Mouse (Mus musculus) intestine, postnatal 0 days (tissue): ENCODE data around the gene Trim39. TPM values are rescaled to one million over a fixed set of nuclear protein-coding genes. Genes with fewer than 3 reads are reported as not detected.

ENCODE experiments used
- ATAC-seq: fragments of 200-750 bp; cut with Nextera tagmentation; 2 replicates; pipeline ENCODE4 v1.8.0; 2017; ENCODE audit warnings: mild to moderate bottlenecking, moderate TSS enrichment, moderate library complexity
- H3K27ac ChIP-seq: fragments of 300-500 bp; sonication (generic); 2 replicates; pipeline ENCODE4 v1.5.1; 2014; ENCODE audit warnings: mild to moderate bottlenecking, low read depth, low read length, moderate library complexity
- H3K27me3 ChIP-seq: fragments of 300-500 bp; sonication (generic); replicated peaks from 2 replicates; pipeline ENCODE4 v1.6.1; 2014; ENCODE audit warnings: low read length, mixed read lengths; ENCODE audit not compliant: control insufficient read depth, insufficient read depth
- H3K36me3 ChIP-seq: fragments of 300-500 bp; sonication (generic); 2 replicates; pipeline ENCODE4 v1.6.1; 2014; ENCODE audit warnings: mild to moderate bottlenecking, moderate library complexity; ENCODE audit not compliant: control insufficient read depth, insufficient read depth
- H3K4me1 ChIP-seq: fragments of 300-500 bp; sonication (generic); replicated peaks from 2 replicates; pipeline ENCODE4 v1.6.1; 2014; ENCODE audit warnings: antibody characterized with exemption, low read length, mixed read lengths; ENCODE audit not compliant: control insufficient read depth, insufficient read depth
- H3K4me2 ChIP-seq: fragments of 300-500 bp; sonication (generic); replicated peaks from 2 replicates; pipeline ENCODE4 v1.6.1; 2014; ENCODE audit warnings: low read depth, mild to moderate bottlenecking, moderate library complexity
- H3K4me3 ChIP-seq: fragments of 300-500 bp; sonication (generic); 2 replicates; pipeline ENCODE4 v1.5.1; 2014; ENCODE audit warnings: low read depth, low read length
- H3K9ac ChIP-seq: fragments of 300-500 bp; sonication (generic); 2 replicates; pipeline ENCODE4 v1.6.1; 2014; ENCODE audit warnings: mild to moderate bottlenecking, low read depth, low read length
- H3K9me3 ChIP-seq: fragments of 300-500 bp; sonication (generic); 2 replicates; pipeline ENCODE4 v1.6.1; 2016; ENCODE audit warnings: mixed run types; ENCODE audit not compliant: control insufficient read depth
- CTCF ChIP-seq: sonication (generic); IDR thresholded peaks from 2 replicates; pipeline ENCODE4 v1.5.1; 2016; ENCODE audit warnings: low read depth, mild to moderate bottlenecking, control low read depth, antibody characterized with exemption, moderate library complexity
- whole genome bisulfite sequencing: fragments of 180-500 bp; shearing (Covaris S2); extraction: QIAGEN DNeasy Blood & Tissue Kit; methylation state at CpG from one replicate; pipeline ENCODE4 v1.1.7; 2014; 5-methylcytosine and 5-hydroxymethylcytosine counted together
- polyA plus RNA-seq: library from polyadenylated mRNA; unstranded; fragments of >200 nt; fragmentation: Nextera tagmentation; extraction: Ambion mirVana; gene quantifications from 2 replicates; pipeline ENCODE4 v1.2.1, GENCODE M21; 2015

Trim39 gene
- polyA plus RNA-seq, 1 experiment from 2014 or later: 4.2 TPM

DNA sequence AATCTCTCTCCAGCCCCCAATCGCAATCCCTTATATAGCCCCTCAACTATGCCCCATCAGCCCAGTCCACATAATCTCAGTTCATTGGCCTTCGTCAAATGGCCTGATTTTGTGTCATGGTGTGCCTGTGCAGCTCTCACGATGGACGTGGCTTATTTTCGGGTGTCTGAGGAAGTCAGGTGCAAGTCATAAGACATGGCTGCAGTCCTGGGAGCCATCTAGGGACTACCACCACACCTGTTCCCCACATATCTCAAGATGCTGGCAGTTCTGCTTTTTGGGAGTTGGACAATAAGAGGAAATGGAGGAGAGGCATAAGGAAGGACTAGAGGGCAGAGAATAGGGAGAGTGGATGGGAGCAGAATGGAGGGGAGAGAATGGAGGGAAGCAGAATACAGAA is 38.5 kb downstream of the Trim39 start:
- Histone ChIP-seq H3K27ac (no peak overlapping the region), H3K9me3 (no peaks in the 10 kb centered on the region), H3K4me1 (no peaks in the 10 kb centered on the region), H3K27me3 (peaks cover 44% of the 10 kb centered on the region), H3K4me2 (no peak overlapping the region), H3K36me3 (no peaks in the 10 kb centered on the region), H3K9ac (no peak overlapping the region), H3K4me3 (no peak overlapping the region)
- 85% methylated on average over 5 of the region's 5 CpGs for WGBS
- no peak for ATAC-seq
- no peak for TF ChIP-seq CTCF

DNA sequence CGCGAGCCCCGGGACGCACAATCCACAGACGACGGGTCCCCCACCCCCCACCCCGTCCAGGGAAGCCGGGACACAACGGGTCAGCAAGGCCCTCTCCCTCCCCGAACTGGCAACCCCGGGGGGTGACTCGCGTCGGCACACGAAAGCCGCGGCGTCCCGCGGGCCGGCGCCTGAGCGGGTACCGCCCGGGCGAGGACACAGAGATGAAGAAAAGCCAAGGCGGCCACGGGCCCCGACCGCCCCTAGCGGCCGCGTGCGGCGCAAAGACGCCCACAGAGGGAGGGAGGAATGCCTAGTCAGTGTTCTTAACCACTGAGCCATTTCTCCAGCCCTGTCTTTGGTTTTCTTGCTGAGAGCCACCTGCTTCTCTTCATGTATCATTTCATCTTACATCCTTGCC is 40.7 kb downstream of the Trim39 start:
- H3K36me3 ChIP-seq: no peaks in the 10 kb centered on the region
- H3K4me2 ChIP-seq: no peak overlapping the region
- H3K9me3 ChIP-seq: no peaks in the 10 kb centered on the region
- H3K9ac ChIP-seq: no peak overlapping the region
- no peak for ATAC-seq
- peaks cover 36% of the 10 kb centered on the region; the same call in 1 of the 2 replicates for H3K27me3 ChIP-seq
- TF ChIP-seq CTCF: peak; percentile 87
- WGBS: 14% methylated on average over 35 of the region's 36 CpGs
- no peak overlapping the region for H3K4me3 ChIP-seq
- no peaks in the 10 kb centered on the region for H3K4me1 ChIP-seq
- H3K27ac ChIP-seq: no peak overlapping the region

- no peak overlapping the region for H3K9ac ChIP-seq
- no peak overlapping the region for H3K27ac ChIP-seq
- no peak for TF ChIP-seq CTCF
- H3K4me3 ChIP-seq: no peak overlapping the region
- no peaks in the 10 kb centered on the region for H3K4me1 ChIP-seq
- H3K4me2 ChIP-seq: no peak overlapping the region
- no peaks in the 10 kb centered on the region for H3K9me3 ChIP-seq
- no peaks in the 10 kb centered on the region for H3K36me3 ChIP-seq
- H3K27me3 ChIP-seq: peaks cover 47% of the 10 kb centered on the region
- ATAC-seq: no peak
- WGBS: 7% methylated on average over 5 of the region's 5 CpGs
Measured at GRCm38 (mm10) chr17:36229046-36229445, 43.0 kb downstream of the Trim39 start.

GRCm38 (mm10) chr17:36226921-36227320 is 45.1 kb downstream of the Trim39 start:
- H3K36me3 ChIP-seq: no peaks in the 10 kb centered on the region
- H3K4me2 ChIP-seq: no peak overlapping the region
- H3K4me1 ChIP-seq: no peaks in the 10 kb centered on the region
- no peak overlapping the region for H3K4me3 ChIP-seq
- WGBS: 16% methylated on average over 8 of the region's 8 CpGs
- no peak overlapping the region for H3K27ac ChIP-seq
- H3K9me3 ChIP-seq: no peaks in the 10 kb centered on the region
- no peak overlapping the region for H3K9ac ChIP-seq
- no peak for ATAC-seq
- H3K27me3 ChIP-seq: peaks cover 47% of the 10 kb centered on the region
- TF ChIP-seq CTCF: peak; percentile 61

DNA sequence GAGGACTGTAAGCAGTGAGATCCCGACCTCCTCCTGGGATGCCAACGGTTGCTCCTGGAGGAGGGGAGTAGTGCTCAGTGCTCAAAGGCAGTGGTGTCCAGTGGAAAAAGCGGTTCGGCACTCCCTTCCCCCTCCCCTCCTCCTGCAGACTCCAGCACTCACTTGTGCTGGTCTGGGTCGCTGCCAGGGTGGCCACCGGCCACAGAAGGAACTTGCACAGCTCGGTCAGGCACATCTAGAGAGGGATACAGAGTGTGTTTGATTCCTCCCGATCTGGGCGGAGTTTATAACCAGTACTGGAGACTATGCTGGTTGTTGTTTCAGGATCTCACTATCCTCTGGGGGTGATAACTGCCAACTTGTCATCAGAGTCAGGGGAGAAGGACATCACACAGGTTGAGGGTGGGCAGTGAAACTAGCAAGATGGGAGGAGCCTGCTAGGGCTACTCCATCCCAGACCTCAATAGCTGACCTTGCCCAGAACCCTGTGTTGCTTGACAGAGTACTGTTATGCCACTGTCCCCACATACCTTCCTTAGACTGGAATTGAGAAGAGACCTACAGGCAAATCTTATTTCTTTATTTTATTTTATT is 46.7 kb downstream of the Trim39 start:
- Histone ChIP-seq H3K4me2 (no peak overlapping the region), H3K27me3 (peaks cover 50% of the 10 kb centered on the region), H3K36me3 (no peaks in the 10 kb centered on the region), H3K4me1 (no peaks in the 10 kb centered on the region), H3K9me3 (no peaks in the 10 kb centered on the region), H3K4me3 (no peak overlapping the region), H3K27ac (no peak overlapping the region), H3K9ac (no peak overlapping the region)
- WGBS: 15% methylated on average over 9 of the region's 9 CpGs
- no peak for TF ChIP-seq CTCF
- no peak for ATAC-seq

- Histone ChIP-seq H3K9ac (no peak overlapping the region), H3K4me2 (no peak overlapping the region), H3K27ac (no peak overlapping the region), H3K4me3 (no peak overlapping the region), H3K36me3 (no peaks in the 10 kb centered on the region), H3K9me3 (no peaks in the 10 kb centered on the region), H3K4me1 (no peaks in the 10 kb centered on the region), H3K27me3 (peaks cover 41% of the 10 kb centered on the region)
- 43% methylated on average over 3 of the region's 3 CpGs for WGBS
- TF ChIP-seq CTCF: no peak
- no peak for ATAC-seq
Measured at GRCm38 (mm10) chr17:36224451-36224850, 47.6 kb downstream of the Trim39 start.
